Mouse (Mus musculus): ENCODE measurements around the gene Itgb8.

DNA sequence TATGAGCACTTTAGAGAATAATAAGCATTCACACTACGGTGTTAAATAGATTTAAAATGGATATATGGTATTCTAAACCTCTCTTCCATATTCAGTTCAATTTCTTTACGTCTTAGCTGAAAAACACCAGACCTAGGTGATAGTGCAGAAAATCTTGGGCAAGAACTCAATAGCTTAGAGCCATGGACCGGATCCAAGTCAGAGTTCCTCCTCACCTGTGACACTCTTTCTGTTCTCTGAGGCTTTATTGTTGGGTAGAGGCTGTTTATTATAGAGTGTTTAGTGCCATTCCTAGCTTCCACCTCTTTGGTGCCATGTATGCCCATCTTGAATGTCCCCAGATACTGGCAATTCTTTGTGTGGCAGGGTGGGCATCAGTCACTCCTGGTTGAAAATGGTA, 25.9 kb upstream of the Itgb8 start:
- TF ChIP-seq CTCF (IDR thresholded peaks at IDR 0.05; ENCODE audit: borderline replicate concordance, insufficient read depth, low read depth, low read length) (no peak), POLR2A (IDR thresholded peaks at IDR 0.05; ENCODE audit: borderline replicate concordance, insufficient read depth, low read length) (no peak)

Data from cerebellum, adult 2 months (tissue).